Mouse (Mus musculus) megakaryocyte-erythroid progenitor cell, adult 5-6 weeks (primary cell): ENCODE measurements around the gene Spata5. TPM values are rescaled to one million over a fixed set of nuclear protein-coding genes. Genes with fewer than 3 reads are reported as not detected.
"Not testable (repeated sequence)": the region's sequence is repeated elsewhere in the genome, so short reads cannot be mapped to it uniquely, and the experiment has no call there.

Experiments
- ATAC-seq: replicated peaks from 2 replicates; pipeline ENCODE4 v1.8.0; 2016; ENCODE audit warnings: mild to moderate bottlenecking, inconsistent platforms; ENCODE audit not compliant: severe bottlenecking, poor library complexity, low FRiP score, low TSS enrichment
- total RNA-seq, 2 experiments: library from RNA; stranded (forward) in 1 of 2; stranded (reverse) in 1 of 2; fragments of 200-1000, 215-1000 nt in 1 of 2; fragments of >200 nt in 1 of 2; fragmentation: Nextera tagmentation in 1 of 2; gene quantifications; 2 replicates each; pipeline ENCODE4 v1.2.3; 2014 to 2017

Gene Spata5
- total RNA-seq, 2 experiments from 2014 or later: 66.4 to 151 TPM

GRCm38 (mm10) chr3:37559339-37559738, 139.6 kb downstream of the Spata5 start:
- ATAC-seq: peak; percentile 86

GRCm38 (mm10) chr3:37561466-37561865, 141.8 kb downstream of the Spata5 start:
- ATAC-seq: no peak

DNA sequence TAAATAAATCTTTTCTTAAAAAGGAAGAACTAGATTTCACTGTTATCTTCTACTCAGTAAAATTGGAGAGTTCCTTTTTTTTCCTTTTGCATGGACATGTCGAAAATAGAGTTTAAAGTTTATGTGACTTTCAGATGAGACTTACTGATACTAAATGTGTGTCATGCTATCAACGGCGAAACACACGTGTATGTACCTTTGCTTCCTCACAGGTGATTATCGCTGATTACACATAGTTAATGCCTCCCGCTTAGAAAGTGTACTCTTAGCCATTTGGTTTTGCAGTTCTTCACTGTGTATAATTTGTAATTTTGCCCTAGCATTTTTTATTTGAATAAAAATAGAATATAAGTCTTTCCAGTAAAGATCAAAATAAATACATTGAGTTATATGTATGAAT, 146.4 kb downstream of the Spata5 start:
- ATAC-seq: no peak

DNA sequence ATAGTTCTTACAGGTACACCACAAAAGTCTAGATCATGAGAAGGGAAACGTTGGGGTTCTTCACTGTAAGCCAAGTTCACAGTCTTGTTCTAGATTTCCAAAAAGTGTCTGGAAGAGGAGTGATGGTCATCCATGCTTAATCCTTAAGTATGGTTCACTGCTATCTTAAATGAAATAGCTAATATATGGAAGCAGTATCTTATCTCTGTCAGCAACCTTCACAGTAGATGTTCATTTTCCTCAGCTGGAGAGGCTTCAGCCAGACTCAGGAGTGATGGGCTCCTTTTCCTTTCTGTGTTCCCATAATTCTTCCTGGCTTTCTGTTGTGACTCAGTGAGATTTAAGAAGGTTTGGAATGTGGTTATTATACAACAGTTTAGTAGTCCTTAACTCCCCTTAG, 147.8 kb downstream of the Spata5 start:
- ATAC-seq: no peak

- no peak for ATAC-seq
Observed at GRCm38 (mm10) chr3:37568780-37569179, 149.1 kb downstream of the Spata5 start.

DNA sequence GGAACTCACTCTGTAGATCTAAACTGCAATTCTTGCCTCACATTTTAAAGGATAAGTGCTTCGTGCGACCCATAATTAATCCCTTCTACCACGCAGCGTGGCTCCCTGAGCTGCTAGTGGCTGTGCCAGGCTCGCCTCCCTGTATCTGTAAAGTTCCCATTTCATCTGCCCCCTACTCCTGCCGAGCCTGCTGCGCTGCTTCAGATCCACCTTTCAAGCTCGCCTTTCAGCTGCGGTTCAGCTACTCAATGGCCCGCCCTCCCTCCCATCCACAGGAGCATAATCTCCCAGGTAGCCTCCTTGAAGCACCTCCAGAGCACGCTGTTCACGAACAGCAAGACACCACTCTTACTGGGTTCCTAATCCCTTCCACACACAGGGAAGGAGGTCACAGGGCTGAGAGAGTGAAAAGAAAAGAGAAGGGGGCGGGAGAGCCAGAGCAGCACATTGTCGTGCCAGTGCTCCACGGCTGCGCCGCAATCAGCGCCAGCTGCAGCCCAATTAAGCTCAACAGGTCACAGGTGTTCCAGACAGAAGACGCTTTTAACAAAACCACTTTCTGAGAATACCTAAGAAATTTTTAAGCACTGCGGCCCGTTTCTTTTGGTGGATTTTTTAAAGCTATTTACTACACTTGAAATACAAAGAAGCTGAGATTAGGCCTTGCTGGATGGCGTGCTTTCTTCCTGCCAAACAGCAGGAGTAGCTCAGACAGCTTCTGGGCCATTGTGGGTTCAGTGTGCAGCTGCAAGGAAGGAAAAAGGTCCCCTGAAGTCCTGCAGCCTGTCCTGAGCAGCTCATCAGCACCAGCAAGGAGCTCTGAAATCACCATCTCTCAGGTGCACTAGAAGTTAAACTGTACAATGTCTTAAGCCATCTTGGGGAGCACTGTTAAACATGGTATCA, 150.2 kb downstream of the Spata5 start:
- no peak for ATAC-seq

DNA sequence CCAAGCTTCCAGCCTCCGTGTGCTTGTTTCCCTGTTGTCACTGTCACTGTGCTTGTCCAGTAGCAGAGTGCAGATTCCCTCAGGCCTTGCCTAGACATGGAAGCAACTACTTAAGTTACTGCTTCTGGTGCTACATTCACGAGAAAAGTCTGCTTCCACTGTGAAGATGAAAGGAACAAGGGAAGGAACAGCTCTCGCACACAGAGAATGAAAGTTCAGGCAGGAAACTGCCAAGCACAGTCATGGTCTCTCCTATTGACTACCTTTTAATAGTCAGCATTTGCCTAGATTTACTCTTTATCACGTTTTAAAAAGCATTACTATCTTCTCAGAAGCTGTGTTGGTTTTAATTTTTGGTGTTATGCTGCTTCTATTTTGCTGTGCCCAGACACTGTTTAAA, 151.9 kb downstream of the Spata5 start:
- no peak for ATAC-seq

DNA sequence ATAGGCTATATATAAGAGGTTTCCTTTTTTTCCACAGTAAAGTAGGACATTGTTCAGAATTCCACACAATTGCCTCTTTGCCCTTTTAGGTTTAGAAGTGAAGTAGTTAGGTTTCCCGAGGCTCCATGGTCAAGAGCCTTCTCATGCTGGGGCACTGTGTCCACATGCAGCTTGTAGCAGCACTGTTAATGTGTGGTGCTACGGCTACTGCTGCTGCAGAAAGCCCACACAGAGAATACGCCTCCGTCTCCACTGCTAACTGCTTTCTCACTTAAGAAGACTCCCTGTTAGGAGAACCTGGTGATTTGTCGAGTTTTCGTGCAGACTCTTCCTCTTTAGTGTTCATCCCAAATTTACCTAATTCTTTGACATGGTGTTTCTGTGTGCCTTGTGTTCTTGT, 152.4 kb downstream of the Spata5 start:
- no peak for ATAC-seq

DNA sequence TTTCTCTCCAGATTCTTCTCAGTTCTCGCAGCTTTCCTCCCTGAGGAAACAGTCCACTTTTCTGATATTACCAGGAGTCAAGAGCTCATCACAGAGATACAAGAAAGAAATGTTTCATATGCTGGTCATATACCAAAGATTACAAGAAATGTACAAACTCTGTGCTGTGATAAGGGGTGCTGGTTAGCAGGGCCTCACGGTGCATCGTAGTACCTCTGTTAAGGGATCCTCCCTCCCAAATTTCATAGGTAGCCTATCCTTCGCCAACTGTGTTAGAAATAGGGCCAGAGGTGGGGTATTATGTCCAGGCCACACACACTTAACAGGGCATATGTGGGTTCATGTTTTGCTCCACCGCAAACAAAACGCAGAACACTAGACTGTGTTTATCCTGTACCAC, 157.1 kb downstream of the Spata5 start:
- ATAC-seq: no peak

DNA sequence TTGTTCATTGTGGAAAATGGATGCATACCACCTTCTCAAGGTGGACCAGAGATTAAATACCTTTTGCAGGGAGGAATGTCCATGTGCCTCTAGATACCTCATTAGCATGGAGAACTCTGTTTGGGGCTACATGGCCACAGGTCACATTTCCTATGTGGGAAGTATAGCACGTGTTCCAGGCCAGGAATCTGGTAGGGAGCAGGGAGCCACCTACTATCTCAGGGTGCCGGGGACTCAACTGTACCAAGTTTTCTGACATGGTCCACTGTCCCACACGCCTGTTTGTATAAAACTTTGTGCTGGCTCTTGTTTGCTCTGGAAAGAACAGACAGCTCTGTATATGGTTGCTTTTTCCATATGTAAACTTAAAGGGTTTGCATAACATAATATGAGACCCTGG, 158.0 kb downstream of the Spata5 start:
- ATAC-seq: no peak

- ATAC-seq: no peak
Observed at GRCm38 (mm10) chr3:37584576-37584975, 164.9 kb downstream of the Spata5 start.

GRCm38 (mm10) chr3:37585967-37586730, 166.5 kb downstream of the Spata5 start:
- no peak for ATAC-seq

GRCm38 (mm10) chr3:37586731-37587578, 167.3 kb downstream of the Spata5 start:
- no peak for ATAC-seq

DNA sequence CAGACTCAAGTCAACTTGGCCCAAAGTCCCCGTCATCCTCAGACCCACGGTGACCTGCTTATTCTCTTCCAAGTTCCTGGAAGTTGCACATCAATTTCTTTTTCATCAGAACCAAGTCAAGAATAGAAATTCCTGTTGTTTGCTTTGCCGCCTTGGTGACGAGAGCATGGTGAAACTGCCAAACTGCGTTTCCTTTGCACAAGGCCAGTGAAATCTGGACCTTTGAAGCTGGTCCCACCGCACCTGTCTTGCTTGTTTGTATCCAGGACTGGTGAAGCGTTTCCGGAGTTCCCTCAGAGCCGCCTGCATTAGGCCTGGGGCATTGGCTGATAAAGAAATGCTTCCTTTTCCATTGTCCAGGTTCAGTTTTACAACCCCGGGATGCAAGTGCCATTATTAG, 176.0 kb downstream of the Spata5 start:
- no peak for ATAC-seq

- no peak for ATAC-seq
Observed at GRCm38 (mm10) chr3:37596519-37596918, 176.8 kb downstream of the Spata5 start.

- no peak for ATAC-seq
Observed at GRCm38 (mm10) chr3:37597200-37597599, 177.5 kb downstream of the Spata5 start.

GRCm38 (mm10) chr3:37599641-37600040, 179.9 kb downstream of the Spata5 start:
- not testable (repeated sequence) for ATAC-seq

DNA sequence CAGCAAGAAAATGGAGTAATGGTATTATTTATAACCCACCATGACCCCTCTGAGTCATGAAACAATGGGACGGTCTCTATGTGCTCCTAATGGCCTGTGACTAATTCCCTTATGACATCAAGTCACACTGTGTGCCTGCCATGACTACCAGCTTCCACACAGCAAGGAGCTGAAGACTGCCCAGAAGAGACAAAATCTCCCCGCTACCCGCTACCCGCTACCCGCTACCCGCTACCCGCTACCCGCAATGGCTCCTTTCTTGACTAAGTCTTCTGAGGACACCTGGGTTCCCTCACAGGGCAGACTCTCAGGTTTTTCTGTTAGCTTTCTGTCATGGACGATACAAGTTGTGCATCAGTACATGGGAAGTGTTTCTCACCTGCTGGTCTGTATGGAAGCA, 182.7 kb downstream of the Spata5 start:
- no peak for ATAC-seq

DNA sequence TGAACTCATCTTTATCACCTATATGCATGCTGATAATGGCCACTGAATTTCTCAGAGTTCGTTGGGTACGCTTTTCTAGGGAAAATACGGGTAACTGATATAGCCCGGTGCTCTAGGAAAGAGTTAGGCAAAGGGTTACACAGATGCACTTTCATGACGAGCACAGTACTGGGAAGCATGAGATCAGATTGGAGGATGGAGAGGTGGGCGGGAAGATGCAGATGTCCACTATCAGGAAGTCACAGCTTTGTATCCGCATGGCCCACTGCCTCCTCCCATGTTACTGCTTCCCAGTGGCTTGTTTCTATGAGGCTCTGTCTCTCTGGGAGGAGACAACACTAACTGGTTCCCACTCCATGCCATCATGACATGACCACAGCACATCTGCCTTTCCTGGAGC, 183.2 kb downstream of the Spata5 start:
- no peak for ATAC-seq

DNA sequence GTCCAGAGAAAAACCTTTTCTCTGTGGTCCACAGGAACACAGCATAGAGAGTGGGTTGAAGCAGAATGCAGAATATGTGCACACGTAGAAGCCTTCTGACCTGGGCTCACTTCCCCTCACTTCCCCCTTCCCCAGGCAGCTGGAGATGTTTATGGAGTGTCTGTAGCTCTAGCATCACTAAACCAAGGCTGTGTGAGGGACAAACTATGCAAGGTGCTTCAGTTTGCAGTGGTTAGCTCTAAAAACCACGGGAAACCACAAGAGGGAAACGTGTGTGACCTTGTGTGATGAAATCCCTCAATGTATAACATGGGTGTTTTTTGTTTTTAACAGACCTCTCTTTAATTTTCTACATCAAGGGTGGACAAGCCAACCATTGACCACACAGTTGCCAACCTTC, 183.8 kb downstream of the Spata5 start:
- no peak for ATAC-seq
